Mouse (Mus musculus): ENCODE measurements around the gene Tmem248. TPM values are rescaled to one million over a fixed set of nuclear protein-coding genes. Genes with fewer than 3 reads are reported as not detected.

The Tmem248 gene
- polyA plus RNA-seq (2014; fragmentation: Nextera tagmentation; extraction: Ambion mirVana) = 40.6 and 44.7 TPM in 2 replicates

- peaks cover 5% of the 10 kb centered on the region; the same call in 1 of the 2 replicates for H3K4me1 ChIP-seq (ENCODE audit: control insufficient read depth, insufficient read depth, low read length)
- H3K36me3 ChIP-seq (ENCODE audit: control insufficient read depth, insufficient read depth, low read length) = peaks cover 30% of the 10 kb centered on the region
- no peak within 1 kb of the TSS for H3K4me2 ChIP-seq (ENCODE audit: low read depth, low read length)
- no peak within 1 kb of the TSS for H3K4me3 ChIP-seq (ENCODE audit: low read depth, low read length)
- DNase-seq (ENCODE audit: low spot score) = no peak
- H3K27me3 ChIP-seq (replicated peaks; ENCODE audit: control insufficient read depth, insufficient read depth, low read length) = no peaks in the 10 kb centered on the region
- no peak for ATAC-seq (ENCODE audit: low read depth)
- H3K9ac ChIP-seq (ENCODE audit: low read depth, low read length) = no peak within 1 kb of the TSS
- H3K27ac ChIP-seq (replicated peaks; ENCODE audit: low read depth, low read length) = no peak within 1 kb of the TSS
- 85% methylated on average over 7 of the region's 7 CpGs for WGBS
- H3K9me3 ChIP-seq (ENCODE audit: control insufficient read depth, low read length) = no peaks in the 10 kb centered on the region; the same call in 1 of the 2 replicates
Measured at GRCm38 (mm10) chr5:130216781-130217180, at the start of gene Tmem248. TSS of gene Tmem248 (plus strand) at chr5:130217081.

- Histone ChIP-seq H3K27me3 (replicated peaks; ENCODE audit: control insufficient read depth, insufficient read depth, low read length) (no peaks in the 10 kb centered on the region), H3K4me3 (ENCODE audit: low read depth, low read length) (no peak overlapping the region), H3K4me1 (ENCODE audit: control insufficient read depth, insufficient read depth, low read length) (peaks cover 12% of the 10 kb centered on the region), H3K4me2 (ENCODE audit: low read depth, low read length) (no peak overlapping the region), H3K36me3 (ENCODE audit: control insufficient read depth, insufficient read depth, low read length) (no peaks in the 10 kb centered on the region), H3K9ac (ENCODE audit: low read depth, low read length) (no peak overlapping the region), H3K9me3 (ENCODE audit: control insufficient read depth, low read length) (no peaks in the 10 kb centered on the region), H3K27ac (replicated peaks; ENCODE audit: low read depth, low read length) (no peak overlapping the region)
- DNase-seq (ENCODE audit: low spot score) (no peak), ATAC-seq (ENCODE audit: low read depth) (no peak)
- 50% methylated on average over 6 of the region's 6 CpGs for WGBS
Measured at GRCm38 (mm10) chr5:130169109-130169508, 47.8 kb upstream of the Tmem248 start.

GRCm38 (mm10) chr5:130170666-130171422 is 46.0 kb upstream of the Tmem248 start:
- peak overlapping the region; percentile 75 for H3K27ac ChIP-seq (replicated peaks; ENCODE audit: low read depth, low read length)
- H3K9me3 ChIP-seq (ENCODE audit: control insufficient read depth, low read length) = no peaks in the 10 kb centered on the region
- WGBS = 15% methylated on average over 6 of the region's 6 CpGs
- ATAC-seq (ENCODE audit: low read depth) = no peak
- H3K27me3 ChIP-seq (replicated peaks; ENCODE audit: control insufficient read depth, insufficient read depth, low read length) = no peaks in the 10 kb centered on the region
- no peaks in the 10 kb centered on the region for H3K36me3 ChIP-seq (ENCODE audit: control insufficient read depth, insufficient read depth, low read length)
- peak overlapping the region; percentile 91 for H3K9ac ChIP-seq (ENCODE audit: low read depth, low read length)
- peak overlapping the region; percentile 87 for H3K4me3 ChIP-seq (ENCODE audit: low read depth, low read length)
- peak overlapping the region; percentile 80 for H3K4me2 ChIP-seq (ENCODE audit: low read depth, low read length)
- DNase-seq (ENCODE audit: low spot score) = no peak
- peaks cover 12% of the 10 kb centered on the region for H3K4me1 ChIP-seq (ENCODE audit: control insufficient read depth, insufficient read depth, low read length)

GRCm38 (mm10) chr5:130171423-130171954 is 45.4 kb upstream of the Tmem248 start, which contains the start of gene Rabgef1:
TSS of gene Rabgef1 (plus strand) at chr5:130171798.
- DNase-seq (ENCODE audit: low spot score) = peak; percentile 92
- H3K9ac ChIP-seq (ENCODE audit: low read depth, low read length) = peak within 1 kb of the TSS; percentile 91
- no peaks in the 10 kb centered on the region for H3K9me3 ChIP-seq (ENCODE audit: control insufficient read depth, low read length)
- ATAC-seq (ENCODE audit: low read depth) = peak; percentile 95
- under 1% methylated on average over 29 of the region's 62 CpGs for WGBS
- H3K27me3 ChIP-seq (replicated peaks; ENCODE audit: control insufficient read depth, insufficient read depth, low read length) = no peaks in the 10 kb centered on the region
- H3K4me2 ChIP-seq (ENCODE audit: low read depth, low read length) = peak within 1 kb of the TSS; percentile 80
- peak within 1 kb of the TSS; percentile 75 for H3K27ac ChIP-seq (replicated peaks; ENCODE audit: low read depth, low read length)
- H3K4me1 ChIP-seq (ENCODE audit: control insufficient read depth, insufficient read depth, low read length) = peaks cover 12% of the 10 kb centered on the region
- no peaks in the 10 kb centered on the region for H3K36me3 ChIP-seq (ENCODE audit: control insufficient read depth, insufficient read depth, low read length)
- H3K4me3 ChIP-seq (ENCODE audit: low read depth, low read length) = peak within 1 kb of the TSS; percentile 87

- Histone ChIP-seq H3K4me1 (ENCODE audit: control insufficient read depth, insufficient read depth, low read length) (peaks cover 12% of the 10 kb centered on the region), H3K4me3 (ENCODE audit: low read depth, low read length) (peak overlapping the region; percentile 87)
Measured at GRCm38 (mm10) chr5:130171956-130172601, 44.8 kb upstream of the Tmem248 start.

GRCm38 (mm10) chr5:130173012-130173411 is 43.9 kb upstream of the Tmem248 start:
- Histone ChIP-seq H3K27me3 (replicated peaks; ENCODE audit: control insufficient read depth, insufficient read depth, low read length) (no peaks in the 10 kb centered on the region), H3K4me3 (ENCODE audit: low read depth, low read length) (peak overlapping the region; percentile 87), H3K27ac (replicated peaks; ENCODE audit: low read depth, low read length) (no peak overlapping the region), H3K36me3 (ENCODE audit: control insufficient read depth, insufficient read depth, low read length) (no peaks in the 10 kb centered on the region), H3K4me1 (ENCODE audit: control insufficient read depth, insufficient read depth, low read length) (peaks cover 12% of the 10 kb centered on the region), H3K4me2 (ENCODE audit: low read depth, low read length) (peak overlapping the region; percentile 80), H3K9me3 (ENCODE audit: control insufficient read depth, low read length) (no peaks in the 10 kb centered on the region), H3K9ac (ENCODE audit: low read depth, low read length) (peak overlapping the region; percentile 5; the same call in 1 of the 2 replicates)
- WGBS = 87% methylated on average over 4 of the region's 4 CpGs
- ATAC-seq (ENCODE audit: low read depth) (no peak), DNase-seq (ENCODE audit: low spot score) (no peak)

More at GRCm38 (mm10) chr5:130171956-130172601, 44.8 kb upstream of the Tmem248 start:
- no peaks in the 10 kb centered on the region for H3K9me3 ChIP-seq (ENCODE audit: control insufficient read depth, low read length)
- no peaks in the 10 kb centered on the region for H3K36me3 ChIP-seq (ENCODE audit: control insufficient read depth, insufficient read depth, low read length)
- peak overlapping the region; percentile 75 for H3K27ac ChIP-seq (replicated peaks; ENCODE audit: low read depth, low read length)
- H3K27me3 ChIP-seq (replicated peaks; ENCODE audit: control insufficient read depth, insufficient read depth, low read length) = no peaks in the 10 kb centered on the region
- peak overlapping the region; percentile 91 for H3K9ac ChIP-seq (ENCODE audit: low read depth, low read length)
- under 1% methylated on average over 23 of the region's 46 CpGs for WGBS
- peak; percentile 84 for ATAC-seq (ENCODE audit: low read depth)
- DNase-seq (ENCODE audit: low spot score) = peak; percentile 19
- H3K4me2 ChIP-seq (ENCODE audit: low read depth, low read length) = peak overlapping the region; percentile 80

- Histone ChIP-seq H3K9ac (ENCODE audit: low read depth, low read length) (no peak overlapping the region), H3K4me1 (ENCODE audit: control insufficient read depth, insufficient read depth, low read length) (peaks cover 6% of the 10 kb centered on the region), H3K4me3 (ENCODE audit: low read depth, low read length) (no peak overlapping the region), H3K4me2 (ENCODE audit: low read depth, low read length) (no peak overlapping the region), H3K27ac (replicated peaks; ENCODE audit: low read depth, low read length) (no peak overlapping the region; the same call in 1 of the 2 replicates), H3K9me3 (ENCODE audit: control insufficient read depth, low read length) (no peaks in the 10 kb centered on the region), H3K36me3 (ENCODE audit: control insufficient read depth, insufficient read depth, low read length) (no peaks in the 10 kb centered on the region), H3K27me3 (replicated peaks; ENCODE audit: control insufficient read depth, insufficient read depth, low read length) (no peaks in the 10 kb centered on the region)
- 39% methylated on average over 4 of the region's 4 CpGs for WGBS
- DNase-seq (ENCODE audit: low spot score) = peak; percentile 54
- peak; percentile 66; the same call in 1 of the 2 replicates for ATAC-seq (ENCODE audit: low read depth)
Measured at GRCm38 (mm10) chr5:130177871-130178270, 39.0 kb upstream of the Tmem248 start.

GRCm38 (mm10) chr5:130180362-130180761 is 36.5 kb upstream of the Tmem248 start:
- ATAC-seq (ENCODE audit: low read depth) (peak; percentile 30; the same call in 1 of the 2 replicates), DNase-seq (ENCODE audit: low spot score) (no peak)
- no peak overlapping the region for H3K4me3 ChIP-seq (ENCODE audit: low read depth, low read length)
- no peaks in the 10 kb centered on the region for H3K4me1 ChIP-seq (ENCODE audit: control insufficient read depth, insufficient read depth, low read length)
- no peak overlapping the region for H3K27ac ChIP-seq (replicated peaks; ENCODE audit: low read depth, low read length)
- no peaks in the 10 kb centered on the region for H3K9me3 ChIP-seq (ENCODE audit: control insufficient read depth, low read length)
- no peaks in the 10 kb centered on the region for H3K27me3 ChIP-seq (replicated peaks; ENCODE audit: control insufficient read depth, insufficient read depth, low read length)
- whole genome bisulfite sequencing = 66% methylated on average over 7 of the region's 7 CpGs
- H3K9ac ChIP-seq (ENCODE audit: low read depth, low read length) = no peak overlapping the region
- H3K4me2 ChIP-seq (ENCODE audit: low read depth, low read length) = no peak overlapping the region
- no peaks in the 10 kb centered on the region for H3K36me3 ChIP-seq (ENCODE audit: control insufficient read depth, insufficient read depth, low read length)
